In the genomic region with DNA sequence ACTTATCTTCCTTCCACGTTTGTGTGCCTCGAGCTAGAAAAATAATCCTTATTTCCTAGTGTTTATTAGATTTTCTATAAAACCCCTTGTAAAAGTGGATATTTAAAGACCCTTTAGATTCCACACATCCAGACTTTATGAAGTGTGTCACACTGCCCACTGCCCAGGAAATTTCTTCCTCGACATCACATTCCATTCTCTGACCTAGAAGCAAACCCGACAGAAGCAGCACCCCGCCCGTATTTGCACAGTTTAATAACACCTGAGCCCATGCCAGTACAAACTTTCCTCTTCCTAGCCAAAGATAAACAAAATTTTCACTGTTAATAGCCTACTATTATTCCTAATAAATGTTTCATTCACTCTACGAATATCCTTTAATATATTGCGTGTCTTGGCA, we compare ENCODE assay signal across 15 mouse cellular contexts.
"Had no signal": no experiment of that assay in that cellular context is flagged by ENCODE, and none has a peak within 500 bp of the region (broad histone marks: within the 10 kb centered on the region; RNA-seq: fewer than 3 reads in every experiment).

No protein-coding gene starts in this region.

- H3K36me3 ChIP-seq: intestine, embryonic 15.5 days; liver, embryonic 13.5 days; midbrain, embryonic 12.5 days; stomach, embryonic 15.5 days had no signal

- H3K4me3 ChIP-seq: intestine, embryonic 15.5 days; liver, embryonic 13.5 days; megakaryocyte, embryonic 14.5 days; midbrain, embryonic 12.5 days; stomach, embryonic 15.5 days had no signal

- H3K9ac ChIP-seq: intestine, embryonic 15.5 days; liver, embryonic 13.5 days; liver, postnatal 0 days; midbrain, embryonic 12.5 days; stomach, embryonic 15.5 days had no signal

- H3K27ac ChIP-seq: hindbrain, postnatal 0 days; intestine, embryonic 15.5 days; liver, embryonic 13.5 days; macrophage; midbrain, embryonic 12.5 days; stomach, embryonic 15.5 days had no signal

- H3K9me3 ChIP-seq: intestine, embryonic 15.5 days; liver, embryonic 13.5 days; megakaryocyte, embryonic 14.5 days; midbrain, embryonic 12.5 days; stomach, embryonic 15.5 days had no signal

- H3K4me2 ChIP-seq: intestine, embryonic 15.5 days; liver, embryonic 13.5 days; midbrain, embryonic 12.5 days; stomach, embryonic 15.5 days had no signal

- H3K4me1 ChIP-seq: intestine, embryonic 15.5 days; liver, embryonic 13.5 days; megakaryocyte, embryonic 14.5 days; midbrain, embryonic 12.5 days; stomach, embryonic 15.5 days had no signal

- DNase-seq: kidney, adult 8-10 months; kidney, postnatal 14 days; layer of hippocampus, adult 9-11 months; liver; liver, embryonic 13.5 days; liver, postnatal 0 days; right cerebral cortex, postnatal 14 days; thymus, adult 18-20 months; thymus, postnatal 14 days had no signal

- H3K27me3 ChIP-seq: intestine, embryonic 15.5 days; liver, embryonic 13.5 days; megakaryocyte, embryonic 14.5 days; midbrain, embryonic 12.5 days; stomach, embryonic 15.5 days had no signal

- ATAC-seq: hindbrain, postnatal 0 days; intestine, embryonic 15.5 days; liver, postnatal 0 days had no signal
